Mouse (Mus musculus) layer of hippocampus, adult 2 months (tissue): ENCODE data around the gene Sphk2. TPM values are rescaled to one million over a fixed set of nuclear protein-coding genes. Genes with fewer than 3 reads are reported as not detected.

Experiments used
- DNase-seq, 2 experiments: peaks; one replicate each; pipeline ENCODE4 v3.0.0; 2022; ENCODE audit warnings: low spot score in 2 of 2
- H3K27ac ChIP-seq: fragments of 200-600 bp; 2 replicates; pipeline ENCODE4 v1.8.1; 2022
- H3K4me3 ChIP-seq: fragments of 200-600 bp; 2 replicates; pipeline ENCODE4 v1.8.1; 2022; ENCODE audit warnings: mild to moderate bottlenecking
- CTCF ChIP-seq: fragments of 200-600 bp; conservative IDR thresholded peaks from 2 replicates; pipeline ENCODE4 v1.8.1; 2022; ENCODE audit warnings: antibody characterized with exemption, mild to moderate bottlenecking, moderate library complexity
- total RNA-seq, 2 experiments: library from RNA; stranded (reverse); gene quantifications; 2 replicates each; pipeline ENCODE4 v1.2.3; 2021

Sphk2 gene
- total RNA-seq, 2 experiments from 2014 or later = 32.3 to 35.8 TPM

DNA sequence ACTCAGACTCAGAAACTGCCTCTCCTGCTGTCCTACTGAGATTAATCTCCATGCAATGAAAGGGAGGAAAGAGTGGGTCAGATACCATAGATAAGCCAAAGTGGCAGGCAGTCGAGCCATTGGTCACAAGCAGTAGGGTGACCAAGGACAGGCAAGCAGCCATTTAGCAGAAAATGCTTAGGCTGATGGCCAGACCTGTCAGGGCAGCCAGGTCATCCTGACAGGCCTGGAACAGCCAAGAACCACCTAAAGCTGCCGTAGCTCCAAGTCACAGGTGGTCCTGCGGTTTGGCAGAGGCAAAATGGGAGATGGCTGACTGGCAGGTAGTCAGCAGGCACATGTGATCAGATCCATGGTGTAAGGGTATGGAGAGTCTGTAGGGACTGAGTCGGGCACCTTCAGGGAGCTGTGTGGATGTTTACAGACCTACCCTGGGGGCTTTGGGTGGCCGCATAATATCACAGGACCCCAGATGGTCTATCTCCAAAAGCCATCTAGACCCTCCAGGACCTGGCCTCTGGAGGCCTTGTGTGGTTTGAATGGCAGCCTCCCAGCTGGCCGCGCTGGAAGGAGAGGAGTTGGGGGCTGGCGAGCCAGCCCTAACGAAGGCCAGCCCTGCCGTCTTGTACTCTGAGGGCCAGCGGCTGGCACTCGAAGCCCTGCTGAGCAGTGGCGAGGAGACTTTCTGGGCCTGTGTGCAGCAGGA, 4.0 kb upstream of the Sphk2 start:
- no peak for DNase-seq
- TF ChIP-seq CTCF = no peak
- Histone ChIP-seq H3K27ac (no peak overlapping the region), H3K4me3 (no peak overlapping the region)

DNA sequence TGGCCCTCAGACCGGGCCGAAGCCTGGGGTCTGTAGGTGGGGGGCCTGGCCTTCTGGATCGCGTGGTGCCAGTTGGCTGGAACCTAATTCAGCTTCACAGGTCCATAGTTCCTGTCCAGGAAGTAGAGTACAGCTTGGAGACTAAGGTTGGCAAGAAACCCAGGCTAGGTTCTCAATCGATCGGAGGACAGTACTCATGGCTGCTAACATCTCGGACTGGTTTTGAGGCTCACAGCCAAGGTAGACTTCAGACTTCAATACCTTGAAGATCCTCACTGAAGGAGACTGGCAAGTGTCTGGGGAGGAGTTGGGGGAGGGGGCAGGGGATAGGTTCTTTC, 3.4 kb upstream of the Sphk2 start:
- no peak for TF ChIP-seq CTCF
- Histone ChIP-seq H3K27ac (no peak overlapping the region), H3K4me3 (no peak overlapping the region)
- no peak for DNase-seq

DNA sequence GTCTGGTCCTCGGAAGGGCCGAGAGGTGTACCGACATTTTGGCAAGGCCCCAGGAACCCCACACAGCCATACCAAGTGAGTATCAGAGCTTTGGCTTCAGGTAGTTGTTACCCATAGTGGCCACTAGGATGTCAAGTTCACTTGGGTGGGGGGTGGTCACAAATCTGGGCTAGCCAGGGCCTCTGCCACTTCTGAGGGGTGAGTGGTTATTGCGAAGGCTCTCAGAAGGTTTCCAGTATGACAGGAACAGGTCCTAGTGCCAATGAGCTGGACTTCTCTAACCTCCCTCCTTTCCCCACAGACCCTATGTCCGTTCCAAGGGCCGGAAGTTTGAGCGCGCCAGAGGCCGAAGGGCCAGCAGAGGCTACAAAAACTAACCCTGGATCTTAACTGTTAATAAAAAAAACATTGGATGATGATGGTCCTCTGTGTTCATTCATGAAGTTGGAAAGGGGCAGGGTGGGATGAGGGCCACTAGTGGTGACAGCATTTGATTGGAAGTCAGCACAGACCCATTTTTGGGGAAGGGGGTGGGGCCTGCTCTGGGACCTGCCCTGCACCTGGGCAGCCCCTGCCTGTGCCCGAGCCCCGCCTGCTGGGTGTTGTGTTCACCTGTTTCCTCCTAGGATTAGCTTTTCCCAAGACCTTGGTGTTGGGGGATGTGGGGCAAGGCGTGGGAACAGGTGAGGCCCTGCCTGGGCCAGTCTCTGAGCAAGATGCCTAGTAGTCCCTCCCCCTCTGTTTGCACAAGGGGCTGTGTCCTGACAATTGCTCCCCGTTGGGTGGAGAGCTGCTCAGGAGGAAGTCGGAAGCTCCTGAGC, 2.8 kb upstream of the Sphk2 start, which contains the start of gene Fam83e:
Gene Fam83e, plus strand, starts transcription at position 800 of the 821 bp plus-strand sequence.
- DNase-seq = no peak
- TF ChIP-seq CTCF = peak; percentile 56

DNA sequence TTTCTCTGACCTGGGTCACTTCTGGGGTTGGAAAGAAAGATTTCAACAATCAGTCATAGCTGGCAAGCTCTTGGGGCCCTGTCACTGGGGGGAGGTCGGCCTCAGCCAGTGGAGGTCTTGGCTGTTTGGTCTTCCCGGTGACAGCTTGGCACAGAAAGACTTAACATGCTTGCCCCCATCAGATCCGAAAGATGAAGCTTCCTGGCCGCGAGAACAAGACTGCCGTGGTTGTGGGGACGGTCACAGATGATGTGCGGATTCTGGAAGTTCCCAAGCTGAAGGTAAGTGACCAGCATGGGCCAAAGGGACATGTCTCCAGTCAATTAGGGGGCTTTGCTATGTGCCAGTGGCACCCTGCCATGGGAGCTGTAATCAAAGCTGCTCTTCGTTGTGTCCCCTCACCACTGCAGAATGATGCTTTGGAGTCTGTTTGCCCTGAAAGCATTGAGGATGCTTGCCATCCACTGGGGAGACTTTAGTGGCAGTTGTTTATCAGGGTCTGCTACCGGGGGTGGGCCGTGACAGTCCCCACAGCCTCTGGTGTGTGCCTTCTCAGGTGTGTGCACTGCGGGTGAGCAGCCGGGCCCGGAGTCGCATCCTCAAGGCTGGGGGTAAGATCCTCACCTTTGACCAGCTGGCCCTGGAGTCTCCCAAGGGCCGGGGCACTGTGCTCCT, 2.1 kb upstream of the Sphk2 start:
- no peak for DNase-seq
- no peak for TF ChIP-seq CTCF
- H3K27ac ChIP-seq = no peak overlapping the region
- no peak overlapping the region for H3K4me3 ChIP-seq

More for the DNA sequence above, 2.8 kb upstream of the Sphk2 start, which contains the start of gene Fam83e:
- H3K27ac ChIP-seq = no peak within 1 kb of the TSS
- H3K4me3 ChIP-seq = no peak within 1 kb of the TSS

DNA sequence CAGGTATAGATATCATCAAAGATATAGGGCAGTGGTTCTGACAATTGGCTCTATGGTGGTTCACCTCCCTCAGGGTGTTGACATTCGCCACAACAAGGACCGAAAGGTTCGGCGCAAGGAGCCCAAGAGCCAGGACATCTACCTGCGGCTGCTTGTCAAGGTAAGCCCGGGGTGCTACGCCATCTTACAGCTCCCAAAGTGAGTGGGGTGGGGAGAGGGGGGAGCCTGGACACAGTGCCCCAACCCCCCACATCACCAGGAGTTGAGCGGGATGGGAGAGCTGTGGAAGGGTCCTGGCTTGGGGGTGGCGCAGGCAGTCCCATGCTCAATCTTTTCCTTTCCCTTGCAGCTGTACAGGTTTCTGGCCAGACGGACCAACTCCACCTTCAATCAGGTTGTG, 1.4 kb upstream of the Sphk2 start:
- TF ChIP-seq CTCF = no peak
- peak overlapping the region; percentile 80 for H3K4me3 ChIP-seq
- no peak for DNase-seq

DNA sequence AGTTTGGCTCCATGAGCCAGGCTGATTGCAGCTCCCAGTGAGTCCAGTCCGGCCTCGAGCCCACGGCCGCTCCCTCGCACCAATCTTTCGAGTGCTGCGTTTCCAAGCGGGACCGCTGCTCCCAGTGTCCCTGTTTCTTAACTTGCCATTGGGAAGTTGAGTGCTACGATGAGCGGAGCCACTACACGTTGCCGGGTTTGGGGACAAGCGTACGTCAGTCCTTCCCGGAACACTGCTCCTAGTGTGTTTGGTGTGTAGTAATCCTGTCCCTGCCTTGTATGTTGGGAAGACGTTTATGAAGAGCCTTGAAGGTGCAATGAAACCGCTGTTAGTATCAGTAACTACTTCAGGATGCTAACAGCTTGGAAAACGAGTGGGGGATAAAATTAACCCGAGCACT, 529 bp upstream of the Sphk2 start:
- no peak for TF ChIP-seq CTCF
- no peak for DNase-seq

More for the DNA sequence above, 1.4 kb upstream of the Sphk2 start:
- H3K27ac ChIP-seq = peak overlapping the region; percentile 97; the same call in 1 of the 2 replicates

DNA sequence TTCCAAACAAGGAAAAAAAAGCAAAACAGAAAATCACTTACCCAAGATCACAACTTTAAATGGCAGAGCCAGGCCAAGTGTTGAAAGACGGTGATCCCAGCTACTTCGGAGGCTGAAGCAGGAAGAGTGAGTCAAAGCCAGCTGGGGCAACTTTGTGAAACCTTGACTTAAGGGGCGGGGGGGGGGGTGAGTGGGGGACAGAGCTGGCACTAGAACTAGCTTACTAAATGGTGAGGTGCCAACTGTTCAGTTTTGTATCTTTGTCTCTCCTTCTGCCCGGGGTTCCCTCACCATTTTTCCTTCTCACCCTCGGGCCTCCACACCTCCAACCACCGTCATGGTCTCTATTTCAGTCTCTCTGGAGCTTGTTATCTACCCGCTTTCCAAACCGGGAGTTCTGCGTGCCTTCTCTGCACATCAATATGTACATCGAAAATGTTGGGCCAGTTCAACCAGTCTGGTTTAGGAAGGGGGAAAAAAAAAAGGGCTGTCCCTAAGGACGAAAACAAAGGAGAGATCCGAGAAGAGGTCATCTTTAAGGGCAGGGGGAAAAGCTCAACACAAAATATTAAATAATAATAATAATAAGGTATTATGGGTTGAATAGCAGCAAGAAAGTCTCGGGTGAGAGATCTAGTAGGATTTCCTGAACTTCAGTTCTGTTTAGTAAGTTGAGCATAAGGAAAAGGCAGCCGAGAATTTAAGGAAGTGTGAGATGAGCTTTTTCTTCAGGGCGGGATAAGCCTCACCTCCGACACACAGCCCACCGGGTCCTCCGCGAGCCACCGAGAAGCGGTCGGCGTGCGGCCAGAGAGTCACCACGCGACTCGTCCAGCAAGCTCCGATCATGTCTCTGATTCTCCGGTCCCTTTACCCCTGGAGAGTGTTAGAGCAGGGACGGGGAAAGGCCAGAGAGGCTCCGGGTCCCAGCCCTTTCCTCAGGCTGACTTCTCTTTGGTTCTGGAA, 567 bp downstream of the Sphk2 start:
- Histone ChIP-seq H3K27ac (peak overlapping the region; percentile 97), H3K4me3 (peak overlapping the region; percentile 80)
- no peak for DNase-seq
- TF ChIP-seq CTCF = no peak

More for the DNA sequence above, 529 bp upstream of the Sphk2 start:
- Histone ChIP-seq H3K4me3 (peak overlapping the region; percentile 80), H3K27ac (peak overlapping the region; percentile 97)

DNA sequence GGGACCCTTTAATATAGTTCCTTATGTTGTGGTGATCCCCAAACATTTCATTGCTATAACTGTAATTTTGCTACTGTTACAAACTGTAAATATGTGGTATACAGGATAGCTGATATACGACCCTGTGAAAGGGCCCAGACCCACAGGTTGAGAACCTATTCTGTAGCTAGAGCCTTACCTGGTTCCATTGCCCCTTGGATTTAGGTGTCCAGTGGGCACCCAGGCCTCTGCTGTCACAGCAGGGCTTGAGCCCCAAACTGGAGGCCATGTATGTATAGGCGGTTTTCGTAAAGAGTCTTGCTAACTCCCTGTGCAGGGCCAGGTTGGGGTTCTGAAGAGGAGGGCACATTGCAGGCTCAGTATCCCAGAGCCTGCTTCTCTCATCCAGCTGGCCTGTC, 1.3 kb downstream of the Sphk2 start:
- TF ChIP-seq CTCF = no peak
- H3K4me3 ChIP-seq = peak overlapping the region; percentile 80
- DNase-seq = no peak
- no peak overlapping the region for H3K27ac ChIP-seq

DNA sequence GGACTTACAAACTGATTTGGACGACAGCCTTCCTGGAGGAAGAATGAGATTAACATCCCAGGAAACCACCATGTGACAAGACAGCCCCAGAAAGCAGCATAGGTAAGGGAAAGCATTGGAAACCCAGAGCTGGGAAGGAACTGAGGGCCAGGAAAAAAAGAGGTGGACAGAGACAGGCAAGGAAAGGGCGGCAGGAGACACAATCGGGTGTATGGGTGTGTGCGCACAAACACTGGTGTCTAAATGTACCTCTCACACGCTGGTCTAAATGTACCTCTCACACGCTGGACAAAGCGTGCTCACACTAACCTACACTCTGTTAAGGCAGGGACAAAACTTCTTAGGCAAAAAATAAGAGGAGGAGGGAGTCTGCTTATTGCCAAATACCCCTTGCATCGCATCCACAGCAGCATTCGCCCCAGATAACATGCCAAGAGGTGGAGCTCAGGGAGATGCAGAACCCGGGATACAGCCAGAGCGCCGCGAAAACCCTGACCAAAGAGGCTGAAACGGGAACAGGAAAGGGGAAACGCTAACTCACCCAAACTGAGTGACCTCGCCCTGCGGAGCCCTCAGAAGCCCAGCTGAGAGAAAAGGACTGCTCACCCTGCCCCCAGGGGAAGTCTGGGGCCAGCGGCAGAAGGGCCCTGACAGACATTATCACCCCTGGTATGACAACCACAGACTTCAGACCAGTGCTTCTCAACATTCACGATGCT, 1.9 kb downstream of the Sphk2 start:
- no peak for DNase-seq
- Histone ChIP-seq H3K4me3 (peak overlapping the region; percentile 80), H3K27ac (peak overlapping the region; percentile 51)
- TF ChIP-seq CTCF = no peak

DNA sequence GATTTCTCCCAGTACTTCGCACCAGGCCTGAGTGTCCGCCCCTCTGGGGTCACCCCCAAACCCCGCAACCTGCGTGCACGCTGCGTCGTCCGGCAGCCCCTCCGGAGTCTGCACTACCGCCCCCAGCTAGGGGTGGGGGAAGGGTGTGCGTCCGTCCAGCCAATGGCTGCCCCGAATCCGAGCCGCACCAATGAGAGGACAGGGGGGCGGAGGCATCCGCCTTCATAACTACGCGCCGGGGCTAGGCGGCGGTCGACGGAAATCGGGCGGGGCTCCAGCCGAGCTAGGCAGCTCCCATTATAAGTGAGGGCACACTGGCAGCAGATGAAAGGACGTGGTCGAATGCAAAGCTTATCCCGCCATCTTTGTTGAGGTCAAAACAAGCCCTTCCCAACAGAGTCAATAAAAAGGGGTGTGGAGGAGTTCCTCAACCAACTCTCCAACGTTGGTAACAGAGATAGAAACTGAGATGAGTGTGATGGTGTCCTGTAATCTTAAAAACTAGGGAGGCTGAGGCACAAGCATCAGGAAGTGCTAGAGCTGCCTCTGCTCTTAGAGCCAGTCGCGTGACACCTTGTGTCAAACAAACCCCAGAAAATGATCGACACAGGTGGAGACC, 2.6 kb downstream of the Sphk2 start, which contains the start of gene Rpl18:
Gene Rpl18, plus strand, starts transcription at position 368 of the 619 bp plus-strand sequence.
- peak; percentile 98 to 99 for DNase-seq
- peak within 1 kb of the TSS; percentile 88 for H3K27ac ChIP-seq
- H3K4me3 ChIP-seq = peak within 1 kb of the TSS; percentile 80
- 0 out of 2 replicates have a peak, but pooled peaks have one; percentile 5 for TF ChIP-seq CTCF

DNA sequence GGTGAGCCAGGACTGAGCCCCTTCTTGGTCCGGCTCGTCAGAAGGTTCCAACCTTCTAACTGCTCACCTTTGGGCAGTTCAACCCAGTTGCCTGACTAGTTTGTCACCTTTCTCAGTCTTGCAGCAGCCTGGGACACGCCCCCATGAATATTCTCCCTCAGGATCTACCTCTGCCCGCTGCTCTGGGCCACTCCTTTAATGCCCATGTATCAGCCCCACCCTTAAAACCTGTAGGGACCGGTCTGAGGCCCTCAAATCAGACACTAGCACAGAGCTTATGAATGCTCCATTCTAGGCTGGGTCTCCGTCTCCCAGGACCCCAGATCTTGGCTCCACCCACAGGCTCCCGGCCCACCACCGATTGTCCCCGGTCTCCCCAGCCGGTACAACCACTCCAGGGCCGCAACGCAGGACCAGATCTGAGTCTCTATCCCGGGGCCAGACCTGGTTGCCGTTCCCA, 3.1 kb downstream of the Sphk2 start:
- Histone ChIP-seq H3K4me3 (peak overlapping the region; percentile 77), H3K27ac (peak overlapping the region; percentile 88)
- DNase-seq = no peak
- no peak for TF ChIP-seq CTCF
